Mouse (Mus musculus): ENCODE data around the gene Pdpk1. TPM values are rescaled to one million over a fixed set of nuclear protein-coding genes. Genes with fewer than 3 reads are reported as not detected.

Gene Pdpk1
- polyA plus RNA-seq, 1 experiment from 2014 or later = 39.2 TPM

- no peaks in the 10 kb centered on the region for H3K9me3 ChIP-seq (ENCODE audit: control insufficient read depth, low read length)
- no peaks in the 10 kb centered on the region for H3K27me3 ChIP-seq (replicated peaks; ENCODE audit: control insufficient read depth, insufficient read depth, low read length)
- H3K4me3 ChIP-seq (ENCODE audit: low read depth, low read length) = no peak overlapping the region
- DNase-seq (ENCODE audit: low spot score) = no peak
- no peaks in the 10 kb centered on the region for H3K36me3 ChIP-seq (ENCODE audit: control insufficient read depth, insufficient read depth, low read length)
- no peak overlapping the region for H3K4me2 ChIP-seq (ENCODE audit: low read length)
- no peak overlapping the region for H3K27ac ChIP-seq (ENCODE audit: low read depth)
- no peak overlapping the region for H3K9ac ChIP-seq (ENCODE audit: low read length)
- H3K4me1 ChIP-seq (replicated peaks; ENCODE audit: control insufficient read depth, insufficient read depth, low read length) = no peaks in the 10 kb centered on the region
- WGBS = 78% methylated on average over 20 of the region's 22 CpGs
- ATAC-seq (replicated peaks; ENCODE audit: low FRiP score, low TSS enrichment, low read depth) = no peak
Measured at GRCm38 (mm10) chr17:24030551-24030950, 120.2 kb downstream of the Pdpk1 start.

- WGBS = 67% methylated on average over 7 of the region's 7 CpGs
- Histone ChIP-seq H3K4me1 (replicated peaks; ENCODE audit: control insufficient read depth, insufficient read depth, low read length) (no peaks in the 10 kb centered on the region), H3K36me3 (ENCODE audit: control insufficient read depth, insufficient read depth, low read length) (no peaks in the 10 kb centered on the region), H3K4me3 (ENCODE audit: low read depth, low read length) (no peak overlapping the region), H3K9ac (ENCODE audit: low read length) (no peak overlapping the region), H3K4me2 (ENCODE audit: low read length) (no peak overlapping the region), H3K27me3 (replicated peaks; ENCODE audit: control insufficient read depth, insufficient read depth, low read length) (no peaks in the 10 kb centered on the region), H3K9me3 (ENCODE audit: control insufficient read depth, low read length) (no peaks in the 10 kb centered on the region), H3K27ac (ENCODE audit: low read depth) (no peak overlapping the region)
- DNase-seq (ENCODE audit: low spot score) = no peak
- no peak for ATAC-seq (replicated peaks; ENCODE audit: low FRiP score, low TSS enrichment, low read depth)
Measured at GRCm38 (mm10) chr17:24029477-24029876, 121.2 kb downstream of the Pdpk1 start.

Other genes with a start within 250 kb of the Pdpk1 start
- not detected in 2 replicates for gene Dcpp3, start 233.5 kb downstream of the Pdpk1 start, polyA plus RNA-seq (2014; fragmentation: Nextera tagmentation; extraction: Ambion mirVana)
- gene Sbp, start 209.3 kb downstream of the Pdpk1 start, polyA plus RNA-seq (2014; fragmentation: Nextera tagmentation; extraction: Ambion mirVana) = not detected in 2 replicates
- gene Sbpl, start 195.7 kb downstream of the Pdpk1 start, polyA plus RNA-seq (2014; fragmentation: Nextera tagmentation; extraction: Ambion mirVana) = not detected in 2 replicates
- gene Prss30, start 170.4 kb downstream of the Pdpk1 start, polyA plus RNA-seq (2014; fragmentation: Nextera tagmentation; extraction: Ambion mirVana) = 0.12 TPM in 1 of 2 replicates, not detected in the other
- not detected in 2 replicates for gene Prss22, start 152.8 kb downstream of the Pdpk1 start, polyA plus RNA-seq (2014; fragmentation: Nextera tagmentation; extraction: Ambion mirVana)
- gene Prss27, start 112.8 kb downstream of the Pdpk1 start, polyA plus RNA-seq (2014; fragmentation: Nextera tagmentation; extraction: Ambion mirVana) = 0.28 and 0.43 TPM in 2 replicates
- 52.8 and 61.2 TPM in 2 replicates for gene Kctd5, start 77.4 kb downstream of the Pdpk1 start, polyA plus RNA-seq (2014; fragmentation: Nextera tagmentation; extraction: Ambion mirVana)
- 27.1 and 28.0 TPM in 2 replicates for gene Amdhd2, start 12.8 kb upstream of the Pdpk1 start, polyA plus RNA-seq (2014; fragmentation: Nextera tagmentation; extraction: Ambion mirVana)
- 556 and 564 TPM in 2 replicates for gene Atp6v0c, start 18.8 kb upstream of the Pdpk1 start, polyA plus RNA-seq (2014; fragmentation: Nextera tagmentation; extraction: Ambion mirVana)
- 4.8 and 5.8 TPM in 2 replicates for gene Tbc1d24, start 54.6 kb upstream of the Pdpk1 start, polyA plus RNA-seq (2014; fragmentation: Nextera tagmentation; extraction: Ambion mirVana)
- gene Ntn3, start 58.6 kb upstream of the Pdpk1 start, polyA plus RNA-seq (2014; fragmentation: Nextera tagmentation; extraction: Ambion mirVana) = 7.8 and 8.7 TPM in 2 replicates
- 13.5 and 14.4 TPM in 2 replicates for gene Tedc2, start 69.9 kb upstream of the Pdpk1 start, polyA plus RNA-seq (2014; fragmentation: Nextera tagmentation; extraction: Ambion mirVana)
- 59.8 and 65.5 TPM in 2 replicates for gene Ccnf, start 100.6 kb upstream of the Pdpk1 start, polyA plus RNA-seq (2014; fragmentation: Nextera tagmentation; extraction: Ambion mirVana)
- gene Abca17, start 200.1 kb upstream of the Pdpk1 start, polyA plus RNA-seq (2014; fragmentation: Nextera tagmentation; extraction: Ambion mirVana) = not detected in 2 replicates
- 12.8 and 15.5 TPM in 2 replicates for gene Abca3, start 201.0 kb upstream of the Pdpk1 start, polyA plus RNA-seq (2014; fragmentation: Nextera tagmentation; extraction: Ambion mirVana)